Mouse (Mus musculus) activated CD4-positive, CD25-positive, alpha-beta regulatory T cell (primary cell): Measurements from ENCODE around the gene 2310002L09Rik. TPM values are rescaled to one million over a fixed set of nuclear protein-coding genes. Genes with fewer than 3 reads are reported as not detected.

Experiments used
- polyA plus RNA-seq, 2 experiments: library from polyadenylated mRNA; unstranded; fragments of 100-300 nt; shearing (Covaris generic); gene quantifications; one replicate each; pipeline ENCODE4 v1.2.1; 2017

The 2310002L09Rik gene
- not detected for polyA plus RNA-seq

DNA sequence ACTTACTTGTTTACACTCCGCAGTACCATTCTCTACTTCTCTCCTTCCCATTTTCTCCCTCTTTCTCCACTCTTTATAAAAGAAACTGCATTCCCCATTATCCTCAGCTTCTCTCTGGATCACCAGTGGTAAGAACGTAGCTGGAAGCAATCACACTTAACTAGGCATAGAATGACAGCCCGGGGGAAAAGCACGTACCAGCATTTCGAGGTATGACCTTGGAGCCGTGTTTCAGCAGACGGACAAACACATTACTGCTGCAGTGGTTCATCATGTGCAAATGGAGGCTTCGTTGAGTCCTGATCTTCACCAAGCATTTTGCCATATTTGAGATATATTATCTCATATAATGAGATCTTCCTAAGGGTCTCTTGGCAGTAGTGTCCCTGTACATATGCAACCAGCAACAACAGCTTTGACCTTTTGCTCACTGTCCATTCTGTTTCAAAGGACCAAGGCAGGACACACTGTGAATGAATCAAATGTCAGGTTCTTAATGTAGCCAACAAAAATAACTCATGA, at the start of gene 2310002L09Rik:
2310002L09Rik (minus strand) TSS at position 472 of the 522 bp plus-strand sequence.

DNA sequence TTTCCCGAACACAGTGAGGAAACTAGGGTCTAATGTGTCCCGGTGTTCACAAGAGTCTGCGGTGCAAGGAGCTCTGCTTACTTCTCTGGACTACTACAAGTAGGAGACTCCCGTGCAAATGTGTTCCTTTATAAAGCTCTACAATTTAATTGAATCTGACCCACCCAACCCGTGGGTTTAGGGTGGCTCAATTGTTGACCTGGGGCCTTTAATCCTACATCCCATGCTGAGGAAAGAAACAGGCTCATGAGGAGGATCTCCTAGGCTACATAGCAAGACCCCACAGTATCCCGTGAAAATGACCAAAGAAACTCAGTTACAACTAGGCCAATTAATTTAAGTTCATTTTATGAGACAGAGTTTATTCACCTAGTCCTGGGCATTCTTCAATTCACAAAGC, 30.0 kb downstream of the 2310002L09Rik start, which contains the start of gene Gm11756:
Gm11756 (minus strand) TSS at position 101 of the 400 bp plus-strand sequence.

DNA sequence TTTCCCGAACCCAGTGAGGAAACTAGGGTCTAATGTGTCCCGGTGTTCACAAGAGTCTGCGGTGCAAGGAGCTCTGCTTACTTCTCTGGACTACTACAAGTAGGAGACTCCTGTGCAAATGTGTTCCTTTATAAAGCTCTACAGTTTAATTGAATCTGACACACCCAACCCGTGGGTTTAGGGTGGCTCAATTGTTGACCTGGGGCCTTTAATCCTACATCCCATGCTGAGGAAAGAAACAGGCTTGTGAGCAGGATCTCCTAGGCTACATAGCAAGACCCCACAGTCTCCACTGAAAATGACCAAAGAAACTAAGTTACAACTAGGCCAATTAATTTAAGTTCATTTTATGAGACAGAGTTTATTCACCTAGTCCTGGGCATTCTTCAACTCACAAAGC, 44.8 kb downstream of the 2310002L09Rik start, which contains the start of gene Gm13871:
Gm13871 (minus strand) TSS at position 101 of the 400 bp plus-strand sequence.

DNA sequence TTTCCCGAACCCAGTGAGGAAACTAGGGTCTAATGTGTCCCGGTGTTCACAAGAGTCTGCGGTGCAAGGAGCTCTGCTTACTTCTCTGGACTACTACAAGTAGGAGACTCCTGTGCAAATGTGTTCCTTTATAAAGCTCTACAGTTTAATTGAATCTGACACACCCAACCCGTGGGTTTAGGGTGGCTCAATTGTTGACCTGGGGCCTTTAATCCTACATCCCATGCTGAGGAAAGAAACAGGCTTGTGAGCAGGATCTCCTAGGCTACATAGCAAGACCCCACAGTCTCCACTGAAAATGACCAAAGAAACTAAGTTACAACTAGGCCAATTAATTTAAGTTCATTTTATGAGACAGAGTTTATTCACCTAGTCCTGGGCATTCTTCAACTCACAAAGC, 59.6 kb downstream of the 2310002L09Rik start, which contains the start of gene Gm11757:
Gm11757 (minus strand) TSS at position 101 of the 400 bp plus-strand sequence.

Other genes starting within 250 kb of the 2310002L09Rik start
- under 1 TPM in 1 of 2 experiments, not detected in 1; 0.22 TPM for gene Rasef, start 159.9 kb downstream of the 2310002L09Rik start, polyA plus RNA-seq
- not detected for gene Gm11758, start 74.6 kb downstream of the 2310002L09Rik start, polyA plus RNA-seq
- not detected for gene Gm11757, start 59.7 kb downstream of the 2310002L09Rik start, polyA plus RNA-seq
- not detected for gene Gm13871, start 44.9 kb downstream of the 2310002L09Rik start, polyA plus RNA-seq
- not detected for gene Gm11756, start 30.1 kb downstream of the 2310002L09Rik start, polyA plus RNA-seq
- not detected for gene Frmd3, start 62.6 kb upstream of the 2310002L09Rik start, polyA plus RNA-seq